Mouse (Mus musculus): ENCODE measurements at regions not wholly inside any gene's neighbourhood (a gene's known extent, or its start where the extent isn't known, plus 50 kb on each side); places are given as distances from the start of the nearest gene placed in this dataset.
"Not testable (repeated sequence)": the region's sequence is repeated elsewhere in the genome, so short reads cannot be mapped to it uniquely, and the experiment has no call there.

DNA sequence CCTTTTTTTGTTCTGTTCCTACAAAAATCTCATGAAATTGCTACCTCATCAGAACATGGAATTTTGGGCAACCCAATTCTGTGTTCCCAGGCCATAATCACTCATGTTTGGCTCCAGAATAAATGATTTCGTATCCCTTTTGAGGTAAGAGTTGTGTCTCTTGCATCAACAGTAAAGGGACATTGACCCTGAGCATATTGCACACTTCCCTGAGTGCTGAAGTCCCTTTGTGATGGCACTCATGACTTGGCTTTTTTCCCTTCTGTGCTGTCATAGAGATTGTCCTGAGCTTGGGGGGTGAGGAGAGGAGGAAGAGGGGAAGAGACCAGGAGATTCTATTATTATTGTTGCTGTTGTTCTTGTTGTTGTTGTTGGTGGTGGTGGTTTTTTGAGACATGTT is 68.6 kb upstream of the Atp1b1 start:
- ATAC-seq (ENCODE audit: insufficient read depth, low read depth) = no peak
- TF ChIP-seq EP300 (IDR thresholded peaks at IDR 0.05; ENCODE audit: low read depth) (no peak), CTCF (IDR thresholded peaks at IDR 0.05; ENCODE audit: low read depth) (no peak)
- Histone ChIP-seq H3K9ac (replicated peaks; ENCODE audit: low read depth, low read length) (no peak overlapping the region), H3K4me2 (ENCODE audit: low read depth, low read length) (no peak overlapping the region), H3K27me3 (ENCODE audit: control insufficient read depth, insufficient read depth, low read length) (no peaks in the 10 kb centered on the region), H3K9me3 (replicated peaks; ENCODE audit: control insufficient read depth, low read length) (no peaks in the 10 kb centered on the region), H3K4me1 (ENCODE audit: control insufficient read depth, insufficient read depth) (no peaks in the 10 kb centered on the region), H3K27ac (ENCODE audit: low read depth) (no peak overlapping the region), H3K4me3 (ENCODE audit: low read depth, low read length) (no peak overlapping the region), H3K36me3 (replicated peaks; ENCODE audit: control insufficient read depth, insufficient read depth, low read length) (no peaks in the 10 kb centered on the region)
- DNase-seq (ENCODE audit: low spot score) = no peak
- WGBS = 95% methylated on average over 1 of the region's 1 CpGs

DNA sequence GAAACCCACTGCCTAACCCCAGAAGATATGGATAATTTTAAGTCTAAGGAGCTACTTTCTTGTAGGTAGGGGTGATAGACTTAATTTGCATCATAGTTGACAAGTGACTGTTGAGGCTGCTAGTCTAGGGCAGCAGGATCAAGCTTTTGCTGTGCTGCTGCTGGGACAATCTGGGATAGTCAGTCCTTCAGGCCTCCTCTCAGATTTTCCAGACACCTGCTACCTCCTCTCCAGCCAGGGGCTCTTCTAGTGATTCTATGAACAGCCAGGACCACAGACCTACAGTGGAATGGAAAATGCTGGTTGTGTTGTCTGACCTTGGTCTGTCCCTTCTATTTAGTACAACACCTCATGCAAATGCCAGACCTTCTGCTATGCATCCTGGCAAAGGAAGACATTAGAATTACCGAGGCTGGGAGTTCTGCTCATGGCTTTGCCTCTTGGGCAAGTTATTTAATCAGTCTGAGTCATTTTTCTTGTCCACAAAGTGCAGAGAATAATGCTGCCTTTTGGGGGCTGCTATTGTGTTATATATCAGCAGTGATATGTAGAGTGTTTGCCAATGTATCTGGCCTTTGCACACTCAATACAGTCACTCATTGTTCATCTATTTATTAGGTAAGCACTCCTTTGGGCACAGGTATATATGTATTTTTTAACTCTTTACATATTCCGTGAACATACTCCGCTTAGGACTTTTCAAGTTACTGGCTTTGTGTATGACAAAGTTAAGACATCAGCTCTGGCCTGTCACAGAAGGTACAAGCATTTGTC is 64.4 kb upstream of the Atp1b1 start:
- no peak for ATAC-seq (ENCODE audit: insufficient read depth, low read depth)
- TF ChIP-seq CTCF (IDR thresholded peaks at IDR 0.05; ENCODE audit: low read depth) (no peak), EP300 (IDR thresholded peaks at IDR 0.05; ENCODE audit: low read depth) (no peak)

DNA sequence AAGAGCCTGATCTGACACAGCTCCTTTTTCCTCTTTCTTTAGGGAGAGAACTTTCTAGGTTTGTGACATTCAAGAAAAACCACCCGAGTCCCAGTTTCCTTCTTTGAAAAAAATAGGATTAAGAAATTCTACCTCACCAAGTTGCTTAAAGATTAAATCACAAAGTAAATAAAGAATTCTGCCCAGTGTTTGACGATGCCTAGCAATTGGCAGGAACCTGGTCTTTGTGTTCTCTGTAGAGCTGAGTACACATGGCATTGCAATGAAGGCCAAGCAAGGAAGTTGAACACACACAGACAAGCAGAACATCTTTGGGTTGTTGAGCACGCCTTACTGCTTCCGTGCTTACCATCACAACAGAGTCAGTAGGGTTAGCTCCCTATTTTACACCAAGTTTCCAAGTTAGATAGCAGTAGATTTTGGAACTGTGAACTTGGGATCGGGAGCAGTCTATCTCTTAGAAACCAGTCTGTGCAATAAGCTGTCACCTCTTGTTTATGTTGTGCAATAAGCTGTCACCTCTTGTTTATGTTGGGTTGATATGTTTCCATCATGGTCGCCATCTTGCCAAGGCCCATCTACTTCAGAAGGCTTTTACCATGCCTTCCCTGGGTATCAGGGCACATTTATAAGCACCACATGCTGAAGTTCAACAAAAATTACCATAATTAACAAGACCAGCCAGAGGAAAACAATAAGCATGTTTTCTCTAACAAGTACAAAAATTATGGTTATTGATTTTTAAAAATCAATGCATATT is 63.4 kb upstream of the Atp1b1 start:
- Histone ChIP-seq H3K27me3 (ENCODE audit: control insufficient read depth, insufficient read depth, low read length) (no peaks in the 10 kb centered on the region), H3K4me1 (ENCODE audit: control insufficient read depth, insufficient read depth) (no peaks in the 10 kb centered on the region), H3K9ac (replicated peaks; ENCODE audit: low read depth, low read length) (no peak overlapping the region), H3K36me3 (replicated peaks; ENCODE audit: control insufficient read depth, insufficient read depth, low read length) (no peaks in the 10 kb centered on the region), H3K9me3 (replicated peaks; ENCODE audit: control insufficient read depth, low read length) (no peaks in the 10 kb centered on the region), H3K27ac (ENCODE audit: low read depth) (no peak overlapping the region), H3K4me3 (ENCODE audit: low read depth, low read length) (no peak overlapping the region), H3K4me2 (ENCODE audit: low read depth, low read length) (no peak overlapping the region)
- WGBS = 85% methylated on average over 6 of the region's 6 CpGs
- ATAC-seq (ENCODE audit: insufficient read depth, low read depth) (no peak), DNase-seq (ENCODE audit: low spot score) (no peak)
- TF ChIP-seq EP300 (IDR thresholded peaks at IDR 0.05; ENCODE audit: low read depth) (no peak), CTCF (IDR thresholded peaks at IDR 0.05; ENCODE audit: low read depth) (no peak)

More for the DNA sequence above, 64.4 kb upstream of the Atp1b1 start:
- H3K36me3 ChIP-seq (replicated peaks; ENCODE audit: control insufficient read depth, insufficient read depth, low read length) = no peaks in the 10 kb centered on the region
- H3K4me2 ChIP-seq (ENCODE audit: low read depth, low read length) = no peak overlapping the region
- no peaks in the 10 kb centered on the region for H3K9me3 ChIP-seq (replicated peaks; ENCODE audit: control insufficient read depth, low read length)
- no peaks in the 10 kb centered on the region for H3K27me3 ChIP-seq (ENCODE audit: control insufficient read depth, insufficient read depth, low read length)
- H3K9ac ChIP-seq (replicated peaks; ENCODE audit: low read depth, low read length) = no peak overlapping the region
- no peak overlapping the region for H3K4me3 ChIP-seq (ENCODE audit: low read depth, low read length)
- 67% methylated on average over 3 of the region's 3 CpGs for WGBS
- H3K27ac ChIP-seq (ENCODE audit: low read depth) = no peak overlapping the region
- DNase-seq (ENCODE audit: low spot score) = no peak
- no peaks in the 10 kb centered on the region for H3K4me1 ChIP-seq (ENCODE audit: control insufficient read depth, insufficient read depth)

DNA sequence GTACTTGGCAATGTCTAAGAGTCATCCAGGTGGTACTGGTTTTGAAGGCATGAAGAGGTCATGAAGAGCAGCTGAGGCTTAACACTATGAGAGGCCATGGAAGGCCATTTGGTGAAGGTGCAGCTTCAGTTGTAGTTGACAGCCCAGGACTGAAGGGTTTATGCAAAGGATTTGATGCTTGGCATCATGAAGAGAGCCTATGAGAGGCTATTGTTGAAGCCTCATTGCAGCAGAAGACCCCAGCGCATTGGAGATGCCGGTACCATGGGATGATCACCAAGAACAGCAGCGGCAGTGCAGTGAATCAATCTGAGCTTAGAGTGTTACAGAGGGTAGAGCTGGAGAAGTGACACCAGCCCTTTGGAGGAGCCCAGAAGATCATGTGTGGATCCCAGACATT is 60.7 kb upstream of the Atp1b1 start:
- Histone ChIP-seq H3K4me3 (ENCODE audit: low read depth, low read length) (no peak overlapping the region), H3K27ac (ENCODE audit: low read depth) (no peak overlapping the region), H3K9ac (replicated peaks; ENCODE audit: low read depth, low read length) (no peak overlapping the region), H3K9me3 (replicated peaks; ENCODE audit: control insufficient read depth, low read length) (no peaks in the 10 kb centered on the region), H3K4me2 (ENCODE audit: low read depth, low read length) (no peak overlapping the region), H3K4me1 (ENCODE audit: control insufficient read depth, insufficient read depth) (no peaks in the 10 kb centered on the region), H3K36me3 (replicated peaks; ENCODE audit: control insufficient read depth, insufficient read depth, low read length) (no peaks in the 10 kb centered on the region), H3K27me3 (ENCODE audit: control insufficient read depth, insufficient read depth, low read length) (no peaks in the 10 kb centered on the region)
- ATAC-seq (ENCODE audit: insufficient read depth, low read depth) = no peak
- 98% methylated on average over 3 of the region's 3 CpGs for WGBS
- DNase-seq (ENCODE audit: low spot score) = no peak
- TF ChIP-seq EP300 (IDR thresholded peaks at IDR 0.05; ENCODE audit: low read depth) (no peak), CTCF (IDR thresholded peaks at IDR 0.05; ENCODE audit: low read depth) (no peak)

DNA sequence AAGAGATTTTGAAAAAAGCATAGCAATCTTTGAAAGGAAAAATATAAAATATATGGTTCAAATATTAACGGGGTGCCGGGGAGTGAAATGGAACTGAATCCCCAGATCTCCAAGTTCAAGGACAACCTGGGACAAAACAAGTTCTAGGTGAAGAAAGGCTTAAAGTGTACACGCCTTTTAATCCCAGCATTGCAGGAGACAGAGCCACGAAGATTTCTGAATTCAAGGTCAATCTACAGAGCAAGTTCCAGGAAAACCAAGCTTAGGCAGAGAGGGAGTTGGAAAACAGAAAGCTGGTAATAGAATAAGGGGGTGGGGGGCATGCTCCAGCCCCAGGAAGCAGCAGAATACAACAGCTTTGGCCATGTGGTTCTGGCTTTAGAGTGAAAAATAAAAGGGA is 60.2 kb upstream of the Atp1b1 start:
- no peak overlapping the region for H3K27ac ChIP-seq (ENCODE audit: low read depth)
- DNase-seq (ENCODE audit: low spot score) (no peak), ATAC-seq (ENCODE audit: insufficient read depth, low read depth) (no peak)
- H3K4me3 ChIP-seq (ENCODE audit: low read depth, low read length) = no peak overlapping the region
- no peaks in the 10 kb centered on the region for H3K27me3 ChIP-seq (ENCODE audit: control insufficient read depth, insufficient read depth, low read length)
- H3K9ac ChIP-seq (replicated peaks; ENCODE audit: low read depth, low read length) = no peak overlapping the region
- no peaks in the 10 kb centered on the region for H3K9me3 ChIP-seq (replicated peaks; ENCODE audit: control insufficient read depth, low read length)
- H3K36me3 ChIP-seq (replicated peaks; ENCODE audit: control insufficient read depth, insufficient read depth, low read length) = no peaks in the 10 kb centered on the region
- TF ChIP-seq CTCF (IDR thresholded peaks at IDR 0.05; ENCODE audit: low read depth) = no peak
- TF ChIP-seq EP300 (IDR thresholded peaks at IDR 0.05; ENCODE audit: low read depth) = no peak
- WGBS = 74% methylated on average over 4 of the region's 4 CpGs
- no peak overlapping the region for H3K4me2 ChIP-seq (ENCODE audit: low read depth, low read length)
- H3K4me1 ChIP-seq (ENCODE audit: control insufficient read depth, insufficient read depth) = no peaks in the 10 kb centered on the region

DNA sequence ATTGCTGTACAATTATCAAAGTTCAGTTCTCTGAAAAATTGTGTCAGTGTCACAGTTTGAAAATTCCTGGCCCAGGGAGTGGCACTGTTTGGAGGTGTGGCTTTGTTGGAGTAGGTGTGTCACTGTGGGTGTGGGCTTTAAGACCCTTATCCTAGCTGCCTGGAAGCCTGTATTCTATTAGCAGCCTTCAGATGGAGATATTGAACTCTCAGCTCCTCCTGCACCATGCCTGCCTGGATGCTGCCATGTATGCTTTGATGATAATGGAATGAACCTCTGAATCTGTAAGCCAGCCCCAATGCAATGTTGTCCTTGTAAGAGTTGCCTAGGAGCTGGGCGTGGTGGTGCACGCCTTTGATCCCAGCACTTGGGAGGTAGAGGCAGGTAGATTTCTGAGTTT is 59.2 kb upstream of the Atp1b1 start:
- H3K36me3 ChIP-seq (replicated peaks; ENCODE audit: control insufficient read depth, insufficient read depth, low read length); H3K4me3 ChIP-seq (ENCODE audit: low read depth, low read length); H3K4me2 ChIP-seq (ENCODE audit: low read depth, low read length); ATAC-seq (ENCODE audit: insufficient read depth, low read depth); H3K4me1 ChIP-seq (ENCODE audit: control insufficient read depth, insufficient read depth); H3K9ac ChIP-seq (replicated peaks; ENCODE audit: low read depth, low read length); H3K27ac ChIP-seq (ENCODE audit: low read depth); DNase-seq (ENCODE audit: low spot score); H3K27me3 ChIP-seq (ENCODE audit: control insufficient read depth, insufficient read depth, low read length); H3K9me3 ChIP-seq (replicated peaks; ENCODE audit: control insufficient read depth, low read length): not testable (repeated sequence)
- WGBS = 92% methylated on average over 2 of the region's 2 CpGs
